In genomic region chr4:108348256-108348875, GRCm38 (mm10) we compare ENCODE assay signal across 11 mouse cellular contexts. TPM values are rescaled to one million over a fixed set of nuclear protein-coding genes. Genes with fewer than 3 reads are reported as not detected.
A peak's percentile ranks its signal among the peaks of the same experiment; 100 is the strongest.
DNase-seq lines count a peak whose midpoint lies in the region; ATAC-seq and TF ChIP-seq lines count a peak whose summit lies in the region.
"Had no signal": no experiment of that assay in that cellular context is flagged by ENCODE, and none has a peak within 500 bp of the region (broad histone marks: within the 10 kb centered on the region; RNA-seq: fewer than 3 reads in every experiment).

No protein-coding gene starts in this region.

- 37% methylated on average over 5 of the region's 5 CpGs for WGBS in kidney, postnatal 0 days
- 22% methylated on average over 5 of the region's 5 CpGs for WGBS in embryonic facial prominence, embryonic 12.5 days
- 67% methylated on average over 5 of the region's 5 CpGs for WGBS in midbrain, embryonic 11.5 days
- 78% methylated on average over 5 of the region's 5 CpGs for WGBS in neural tube, embryonic 15.5 days

- DNase-seq in kidney, postnatal 0 days (ENCODE audit: low spot score): no peak
- no peak for DNase-seq in kidney, postnatal 25 days
- peak; percentile 46 to 49 for DNase-seq in heart, postnatal 10 days
- DNase-seq in midbrain, embryonic 11.5 days (ENCODE audit: low spot score, missing footprints): no peak
- DNase-seq in frontal cortex, postnatal 10 days (ENCODE audit: low spot score in 2 of 2): no peak

- peak overlapping the region; percentile 42; the same call in 1 of the 2 replicates for H3K27ac ChIP-seq in kidney, postnatal 0 days
- peak overlapping the region; percentile 95 for H3K27ac ChIP-seq in embryonic facial prominence, embryonic 12.5 days
- no peak overlapping the region for H3K27ac ChIP-seq in midbrain, embryonic 11.5 days (ENCODE audit: low read depth, low read length)
- no peak overlapping the region for H3K27ac ChIP-seq in neural tube, embryonic 15.5 days (replicated peaks)

- H3K9me3 ChIP-seq in kidney, postnatal 0 days (replicated peaks; ENCODE audit: low read length): no peaks in the 10 kb centered on the region
- no peaks in the 10 kb centered on the region for H3K9me3 ChIP-seq in embryonic facial prominence, embryonic 12.5 days
- no peaks in the 10 kb centered on the region for H3K9me3 ChIP-seq in midbrain, embryonic 11.5 days (ENCODE audit: control insufficient read depth, low read length)
- H3K9me3 ChIP-seq in neural tube, embryonic 15.5 days (replicated peaks): no peaks in the 10 kb centered on the region

- intact Hi-C loops in heart, postnatal 10 days (cut with DNase I): no loop called here

- no peak for TF ChIP-seq CTCF in kidney, postnatal 0 days (IDR thresholded peaks at IDR 0.05; ENCODE audit: low read depth)

- H3K4me3 ChIP-seq in kidney, postnatal 0 days (replicated peaks; ENCODE audit: low read depth, low read length): no peak overlapping the region
- no peak overlapping the region for H3K4me3 ChIP-seq in embryonic facial prominence, embryonic 12.5 days
- H3K4me3 ChIP-seq in midbrain, embryonic 11.5 days (ENCODE audit: low read depth, low read length): no peak overlapping the region
- no peak overlapping the region for H3K4me3 ChIP-seq in neural tube, embryonic 15.5 days (replicated peaks)

- no peaks in the 10 kb centered on the region for H3K27me3 ChIP-seq in kidney, postnatal 0 days (ENCODE audit: insufficient read depth, low read length)
- H3K27me3 ChIP-seq in embryonic facial prominence, embryonic 12.5 days: no peaks in the 10 kb centered on the region
- no peaks in the 10 kb centered on the region for H3K27me3 ChIP-seq in midbrain, embryonic 11.5 days (ENCODE audit: control insufficient read depth, insufficient read depth, low read length)
- no peaks in the 10 kb centered on the region for H3K27me3 ChIP-seq in neural tube, embryonic 15.5 days (replicated peaks)

- peaks cover 33% of the 10 kb centered on the region for H3K4me1 ChIP-seq in kidney, postnatal 0 days (replicated peaks; ENCODE audit: insufficient read depth, low read length)
- H3K4me1 ChIP-seq in embryonic facial prominence, embryonic 12.5 days: peaks cover 63% of the 10 kb centered on the region
- peaks cover 32% of the 10 kb centered on the region for H3K4me1 ChIP-seq in midbrain, embryonic 11.5 days (ENCODE audit: control insufficient read depth, insufficient read depth, low read length)
- H3K4me1 ChIP-seq in neural tube, embryonic 15.5 days: peaks cover 18% of the 10 kb centered on the region; the same call in 1 of the 2 replicates

- H3K36me3 ChIP-seq in kidney, postnatal 0 days (ENCODE audit: insufficient read depth, low read length): no peaks in the 10 kb centered on the region
- H3K36me3 ChIP-seq in embryonic facial prominence, embryonic 12.5 days: no peaks in the 10 kb centered on the region
- H3K36me3 ChIP-seq in midbrain, embryonic 11.5 days (ENCODE audit: control insufficient read depth, insufficient read depth, low read length): no peaks in the 10 kb centered on the region
- no peaks in the 10 kb centered on the region for H3K36me3 ChIP-seq in neural tube, embryonic 15.5 days

- no peak for ATAC-seq in kidney, postnatal 0 days (replicated peaks; ENCODE audit: low FRiP score, low read depth)
- no peak for ATAC-seq in embryonic facial prominence, embryonic 12.5 days (ENCODE audit: insufficient number of reproducible peaks, insufficient read depth, low FRiP score, low TSS enrichment)
- ATAC-seq in megakaryocyte progenitor cell, adult 5-6 weeks (replicated peaks; ENCODE audit: poor library complexity): 0 out of 2 replicates have a peak, but pooled peaks have one; percentile 14
- ATAC-seq in midbrain, embryonic 11.5 days (ENCODE audit: low FRiP score): no peak
- ATAC-seq in neural tube, embryonic 15.5 days (ENCODE audit: low FRiP score): no peak

- H3K4me2 ChIP-seq in kidney, postnatal 0 days (ENCODE audit: low read length): no peak overlapping the region
- no peak overlapping the region; the same call in 1 of the 2 replicates for H3K4me2 ChIP-seq in embryonic facial prominence, embryonic 12.5 days (replicated peaks)
- H3K4me2 ChIP-seq in midbrain, embryonic 11.5 days: no peak overlapping the region
- no peak overlapping the region for H3K4me2 ChIP-seq in neural tube, embryonic 15.5 days

- peak overlapping the region; percentile 20; the same call in 1 of the 2 replicates for H3K9ac ChIP-seq in kidney, postnatal 0 days (ENCODE audit: low read depth, low read length)
- H3K9ac ChIP-seq in embryonic facial prominence, embryonic 12.5 days: no peak overlapping the region
- no peak overlapping the region for H3K9ac ChIP-seq in midbrain, embryonic 11.5 days (ENCODE audit: low read length)
- H3K9ac ChIP-seq in neural tube, embryonic 15.5 days (replicated peaks): no peak overlapping the region

RNA-seq across cellular contexts. Expression of gene Coa7, which starts 20.4 kb away (rescaled TPM):
- 66.6 and 66.8 TPM in 2 replicates for polyA plus RNA-seq in kidney, postnatal 0 days (2015; fragmentation: Nextera tagmentation; extraction: Ambion mirVana)
- polyA plus RNA-seq in embryonic facial prominence, embryonic 12.5 days (2016; fragmentation: Nextera tagmentation; extraction: Ambion mirVana): 55.6 and 58.0 TPM in 2 replicates
- total RNA-seq in heart, postnatal 10 days (2021): 10 to 100 TPM; 45.8 to 48.5 TPM
- 14.5 and 19.2 TPM in 2 replicates for total RNA-seq in megakaryocyte progenitor cell, adult 5-6 weeks (2015)
- 6.4 and 11.8 TPM in 2 replicates for total RNA-seq in megakaryocyte progenitor cell, adult 5-6 weeks (2017)
- 54.6 and 55.5 TPM in 2 replicates for polyA plus RNA-seq in midbrain, embryonic 11.5 days (2014; fragmentation: Nextera tagmentation; extraction: Ambion mirVana)
- polyA plus RNA-seq in neural tube, embryonic 15.5 days (2015; fragmentation: Nextera tagmentation; extraction: Ambion mirVana): 42.6 and 46.8 TPM in 2 replicates

RNA-seq across cellular contexts. Expression of gene Shisal2a, which starts 34.8 kb away (rescaled TPM):
- polyA plus RNA-seq in kidney, postnatal 0 days (2015; fragmentation: Nextera tagmentation; extraction: Ambion mirVana): 0.66 and 0.70 TPM in 2 replicates
- polyA plus RNA-seq in embryonic facial prominence, embryonic 12.5 days (2016; fragmentation: Nextera tagmentation; extraction: Ambion mirVana): 13.3 and 14.4 TPM in 2 replicates
- not detected for total RNA-seq in heart, postnatal 10 days (2021)
- total RNA-seq in megakaryocyte progenitor cell, adult 5-6 weeks (2015): not detected in 2 replicates
- total RNA-seq in megakaryocyte progenitor cell, adult 5-6 weeks (2017): not detected in 2 replicates
- polyA plus RNA-seq in midbrain, embryonic 11.5 days (2014; fragmentation: Nextera tagmentation; extraction: Ambion mirVana): 1.6 and 2.4 TPM in 2 replicates
- polyA plus RNA-seq in neural tube, embryonic 15.5 days (2015; fragmentation: Nextera tagmentation; extraction: Ambion mirVana): 4.0 and 6.3 TPM in 2 replicates
- total RNA-seq: heart, postnatal 14 days; left cerebral cortex, postnatal 14 days; neutrophil, adult 5-6 weeks had no signal

RNA-seq across cellular contexts. Expression of gene Zyg11b, which starts 47.5 kb away (rescaled TPM):
- 7.4 and 7.5 TPM in 2 replicates for polyA plus RNA-seq in kidney, postnatal 0 days (2015; fragmentation: Nextera tagmentation; extraction: Ambion mirVana)
- polyA plus RNA-seq in embryonic facial prominence, embryonic 12.5 days (2016; fragmentation: Nextera tagmentation; extraction: Ambion mirVana): 18.4 and 20.5 TPM in 2 replicates
- total RNA-seq in heart, postnatal 10 days (2021): 10 to 100 TPM; 36.5 to 37.5 TPM
- 14.7 and 18.4 TPM in 2 replicates for total RNA-seq in megakaryocyte progenitor cell, adult 5-6 weeks (2015)
- total RNA-seq in megakaryocyte progenitor cell, adult 5-6 weeks (2017): 19.2 and 21.5 TPM in 2 replicates
- 18.8 and 22.5 TPM in 2 replicates for polyA plus RNA-seq in midbrain, embryonic 11.5 days (2014; fragmentation: Nextera tagmentation; extraction: Ambion mirVana)
- 23.3 and 28.8 TPM in 2 replicates for polyA plus RNA-seq in neural tube, embryonic 15.5 days (2015; fragmentation: Nextera tagmentation; extraction: Ambion mirVana)

RNA-seq across cellular contexts. Expression of gene Gpx7, which starts 58.4 kb away (rescaled TPM):
- polyA plus RNA-seq in kidney, postnatal 0 days (2015; fragmentation: Nextera tagmentation; extraction: Ambion mirVana): 60.4 and 61.1 TPM in 2 replicates
- 62.7 and 67.1 TPM in 2 replicates for polyA plus RNA-seq in embryonic facial prominence, embryonic 12.5 days (2016; fragmentation: Nextera tagmentation; extraction: Ambion mirVana)
- 10 to 100 TPM; 22.3 to 22.6 TPM for total RNA-seq in heart, postnatal 10 days (2021)
- total RNA-seq in megakaryocyte progenitor cell, adult 5-6 weeks (2015): 0.46 and 0.79 TPM in 2 replicates
- total RNA-seq in megakaryocyte progenitor cell, adult 5-6 weeks (2017): 0.50 and 0.95 TPM in 2 replicates
- 50.8 and 52.4 TPM in 2 replicates for polyA plus RNA-seq in midbrain, embryonic 11.5 days (2014; fragmentation: Nextera tagmentation; extraction: Ambion mirVana)
- polyA plus RNA-seq in neural tube, embryonic 15.5 days (2015; fragmentation: Nextera tagmentation; extraction: Ambion mirVana): 36.9 and 37.9 TPM in 2 replicates

Comparison
In these comparisons a context has a peak if more than half of its experiments do, and no peak if none do; other contexts are left out.
1. DNase-seq: peak in heart, postnatal 10 days (2 of 2); none in kidney, postnatal 0 days (single experiment), kidney, postnatal 25 days (0 of 2), midbrain, embryonic 11.5 days (single experiment) and frontal cortex, postnatal 10 days (0 of 2).
2. H3K27ac ChIP-seq: peak in kidney, postnatal 0 days (single experiment) and embryonic facial prominence, embryonic 12.5 days (single experiment); none in midbrain, embryonic 11.5 days (single experiment) and neural tube, embryonic 15.5 days (single experiment).